Comparison of ENCODE assay signal across 8 mouse cellular contexts in genomic region chr14:13284091-13284844, GRCm38 (mm10). TPM values are rescaled to one million over a fixed set of nuclear protein-coding genes. Genes with fewer than 3 reads are reported as not detected.
DNase-seq lines count a peak whose midpoint lies in the region; ATAC-seq and TF ChIP-seq lines count a peak whose summit lies in the region.

Synpr (plus strand) TSS chr14:13284780.

- DNase-seq in heart, postnatal 36 days = no peak
- peak; percentile 42 for DNase-seq in adrenal gland, postnatal 14 days
- peak; percentile 95 for DNase-seq in embryonic facial prominence, embryonic 14.5 days (ENCODE audit: low spot score)
- peak; percentile 93 for DNase-seq in hindbrain, postnatal 0 days (ENCODE audit: low spot score)
- DNase-seq in ovary, postnatal 10 days (ENCODE audit: low spot score) = peak; percentile 18
- no peak for DNase-seq in natural killer cell, adult 2 months (ENCODE audit: low spot score in 2 of 2)

- H3K4me3 ChIP-seq in heart, embryonic 11.5 days (ENCODE audit: low read depth, low read length) = peak within 1 kb of the TSS; percentile 36
- H3K4me3 ChIP-seq in embryonic facial prominence, embryonic 14.5 days (ENCODE audit: low read depth, low read length) = peak within 1 kb of the TSS; percentile 37
- peak within 1 kb of the TSS; percentile 44 for H3K4me3 ChIP-seq in hindbrain, postnatal 0 days (ENCODE audit: low read length)
- peak within 1 kb of the TSS; percentile 45 for H3K4me3 ChIP-seq in limb, embryonic 13.5 days

- intact Hi-C loops in heart, postnatal 36 days (cut with DNase I) = no loop called here

- no peaks in the 10 kb centered on the region for H3K4me1 ChIP-seq in heart, embryonic 11.5 days (ENCODE audit: control insufficient read depth, insufficient read depth, low read length)
- H3K4me1 ChIP-seq in embryonic facial prominence, embryonic 14.5 days (ENCODE audit: control insufficient read depth, insufficient read depth, low read length) = 0 out of 2 replicates have a peak, but pooled peaks cover 3% of the 10 kb centered on the region
- H3K4me1 ChIP-seq in hindbrain, postnatal 0 days (ENCODE audit: insufficient read depth, low read length) = no peaks in the 10 kb centered on the region
- H3K4me1 ChIP-seq in limb, embryonic 13.5 days = peaks cover 5% of the 10 kb centered on the region; the same call in 1 of the 2 replicates

- H3K4me2 ChIP-seq in heart, embryonic 11.5 days = peak within 1 kb of the TSS; percentile 66
- peak within 1 kb of the TSS; percentile 70 for H3K4me2 ChIP-seq in embryonic facial prominence, embryonic 14.5 days (ENCODE audit: low read depth, low read length)
- peak within 1 kb of the TSS; percentile 90 for H3K4me2 ChIP-seq in hindbrain, postnatal 0 days (ENCODE audit: low read depth, low read length)
- H3K4me2 ChIP-seq in limb, embryonic 13.5 days (replicated peaks) = peak within 1 kb of the TSS; percentile 78

- WGBS in heart, embryonic 11.5 days (ENCODE audit: insufficient replicate concordance) = 8% methylated on average over 27 of the region's 27 CpGs
- 6% methylated on average over 26 of the region's 27 CpGs for WGBS in embryonic facial prominence, embryonic 14.5 days
- 5% methylated on average over 27 of the region's 27 CpGs for WGBS in hindbrain, postnatal 0 days
- WGBS in limb, embryonic 13.5 days = 2% methylated on average over 24 of the region's 27 CpGs

- no peak within 1 kb of the TSS for H3K27ac ChIP-seq in heart, embryonic 11.5 days (ENCODE audit: low read depth, low read length)
- no peak within 1 kb of the TSS for H3K27ac ChIP-seq in embryonic facial prominence, embryonic 14.5 days (replicated peaks; ENCODE audit: low read depth, low read length)
- no peak within 1 kb of the TSS for H3K27ac ChIP-seq in hindbrain, postnatal 0 days
- no peak within 1 kb of the TSS; the same call in 1 of the 2 replicates for H3K27ac ChIP-seq in limb, embryonic 13.5 days

- H3K9ac ChIP-seq in heart, embryonic 11.5 days (ENCODE audit: low read depth, low read length) = no peak within 1 kb of the TSS
- H3K9ac ChIP-seq in embryonic facial prominence, embryonic 14.5 days (ENCODE audit: low read depth, low read length) = peak within 1 kb of the TSS; percentile 20
- H3K9ac ChIP-seq in hindbrain, postnatal 0 days (replicated peaks; ENCODE audit: low read length) = peak within 1 kb of the TSS; percentile 30; the same call in 1 of the 2 replicates
- H3K9ac ChIP-seq in limb, embryonic 13.5 days = peak within 1 kb of the TSS; percentile 59

- TF ChIP-seq CTCF in hindbrain, postnatal 0 days (IDR thresholded peaks at IDR 0.05; ENCODE audit: low read depth) = no peak

- peaks cover 9% of the 10 kb centered on the region; the same call in 1 of the 2 replicates for H3K27me3 ChIP-seq in heart, embryonic 11.5 days (ENCODE audit: control insufficient read depth, insufficient read depth, low read length)
- H3K27me3 ChIP-seq in embryonic facial prominence, embryonic 14.5 days (replicated peaks; ENCODE audit: control insufficient read depth, insufficient read depth, low read length) = no peaks in the 10 kb centered on the region
- H3K27me3 ChIP-seq in hindbrain, postnatal 0 days (ENCODE audit: insufficient read depth, low read length) = no peaks in the 10 kb centered on the region
- peaks cover 9% of the 10 kb centered on the region; the same call in 1 of the 2 replicates for H3K27me3 ChIP-seq in limb, embryonic 13.5 days

- ATAC-seq in heart, embryonic 11.5 days (replicated peaks; ENCODE audit: insufficient number of reproducible peaks, low FRiP score, low TSS enrichment) = peak; percentile 99
- peak; percentile 100 for ATAC-seq in embryonic facial prominence, embryonic 14.5 days (ENCODE audit: low read depth)
- ATAC-seq in hindbrain, postnatal 0 days = peak; percentile 99
- peak; percentile 100 for ATAC-seq in limb, embryonic 13.5 days (ENCODE audit: low FRiP score, low read depth)

- H3K9me3 ChIP-seq in heart, embryonic 11.5 days (replicated peaks; ENCODE audit: control insufficient read depth, low read length) = no peaks in the 10 kb centered on the region
- H3K9me3 ChIP-seq in embryonic facial prominence, embryonic 14.5 days (ENCODE audit: control insufficient read depth, low read length) = no peaks in the 10 kb centered on the region
- H3K9me3 ChIP-seq in hindbrain, postnatal 0 days (ENCODE audit: low read length) = no peaks in the 10 kb centered on the region
- no peaks in the 10 kb centered on the region for H3K9me3 ChIP-seq in limb, embryonic 13.5 days

- H3K36me3 ChIP-seq in heart, embryonic 11.5 days (ENCODE audit: control insufficient read depth, insufficient read depth, low read length) = no peaks in the 10 kb centered on the region
- H3K36me3 ChIP-seq in embryonic facial prominence, embryonic 14.5 days (ENCODE audit: control insufficient read depth, insufficient read depth, low read length) = no peaks in the 10 kb centered on the region
- no peaks in the 10 kb centered on the region for H3K36me3 ChIP-seq in hindbrain, postnatal 0 days (ENCODE audit: insufficient read depth, low read length)
- H3K36me3 ChIP-seq in limb, embryonic 13.5 days = no peaks in the 10 kb centered on the region

RNA-seq across cellular contexts. Expression of gene Synpr, which starts in this region (rescaled TPM):
- 0.69 and 1.5 TPM in 2 replicates for polyA plus RNA-seq in heart, embryonic 11.5 days (2014; fragmentation: Nextera tagmentation; extraction: Ambion mirVana)
- total RNA-seq in heart, postnatal 36 days (2021) = under 1 TPM; 0.25 to 0.27 TPM
- total RNA-seq in adrenal gland, postnatal 14 days (2021) = 7.6 and 8.9 TPM in 2 replicates
- 5.8 and 6.5 TPM in 2 replicates for polyA plus RNA-seq in embryonic facial prominence, embryonic 14.5 days (2014; fragmentation: Nextera tagmentation; extraction: Ambion mirVana)
- total RNA-seq in hindbrain, postnatal 0 days (2014; rRNA removed) = 57.9 and 58.2 TPM in 2 replicates
- 58.4 and 59.9 TPM in 2 replicates for polyA plus RNA-seq in hindbrain, postnatal 0 days (2015; fragmentation: Nextera tagmentation; extraction: Ambion mirVana)
- polyA plus RNA-seq in limb, embryonic 13.5 days (2015; fragmentation: Nextera tagmentation; extraction: Ambion mirVana) = 4.6 and 5.1 TPM in 2 replicates

Comparison
In these comparisons a context has a peak if more than half of its experiments do, and no peak if none do; other contexts are left out.
1. DNase-seq: peak in adrenal gland, postnatal 14 days (single experiment), embryonic facial prominence, embryonic 14.5 days (single experiment), hindbrain, postnatal 0 days (single experiment) and ovary, postnatal 10 days (single experiment); none in heart, postnatal 36 days (0 of 2) and natural killer cell, adult 2 months (0 of 2).
2. Peak in every context shown above with its lines, with median percentiles within 50 percentile points of each other: ATAC-seq, H3K4me2 ChIP-seq and H3K4me3 ChIP-seq.